Mouse (Mus musculus): ENCODE data around the gene E130114P18Rik. TPM values are rescaled to one million over a fixed set of nuclear protein-coding genes. Genes with fewer than 3 reads are reported as not detected.

E130114P18Rik gene
- polyA plus RNA-seq, 1 experiment from 2014 or later: 0.25 TPM

GRCm38 (mm10) chr4:97804638-97805037 lies 26.8 kb upstream of the E130114P18Rik start:
- Histone ChIP-seq H3K9me3 (replicated peaks) (no peaks in the 10 kb centered on the region), H3K4me2 (no peak overlapping the region), H3K27ac (no peak overlapping the region), H3K27me3 (no peaks in the 10 kb centered on the region), H3K36me3 (peaks cover 11% of the 10 kb centered on the region), H3K4me1 (replicated peaks) (peaks cover 18% of the 10 kb centered on the region), H3K4me3 (no peak overlapping the region), H3K9ac (no peak overlapping the region)
- 82% methylated on average over 5 of the region's 5 CpGs for WGBS
- no peak for ATAC-seq (replicated peaks; ENCODE audit: insufficient number of reproducible peaks, insufficient read depth, low FRiP score, low read depth)

GRCm38 (mm10) chr4:97803791-97804190 lies 25.9 kb upstream of the E130114P18Rik start:
- Histone ChIP-seq H3K36me3 (peaks cover 11% of the 10 kb centered on the region), H3K9me3 (replicated peaks) (no peaks in the 10 kb centered on the region), H3K4me1 (replicated peaks) (peaks cover 10% of the 10 kb centered on the region), H3K27ac (no peak overlapping the region), H3K9ac (no peak overlapping the region), H3K4me3 (no peak overlapping the region), H3K4me2 (no peak overlapping the region), H3K27me3 (no peaks in the 10 kb centered on the region)
- no peak for ATAC-seq (replicated peaks; ENCODE audit: insufficient number of reproducible peaks, insufficient read depth, low FRiP score, low read depth)
- 78% methylated on average over 3 of the region's 3 CpGs for WGBS

- H3K4me2 ChIP-seq: no peak overlapping the region
- no peak overlapping the region for H3K9ac ChIP-seq
- no peak overlapping the region for H3K27ac ChIP-seq
- no peaks in the 10 kb centered on the region for H3K27me3 ChIP-seq
- no peak for ATAC-seq (replicated peaks; ENCODE audit: insufficient number of reproducible peaks, insufficient read depth, low FRiP score, low read depth)
- H3K9me3 ChIP-seq (replicated peaks): no peaks in the 10 kb centered on the region
- 77% methylated on average over 10 of the region's 10 CpGs for WGBS
- H3K36me3 ChIP-seq: peaks cover 2% of the 10 kb centered on the region; the same call in 1 of the 2 replicates
- H3K4me1 ChIP-seq (replicated peaks): peaks cover 18% of the 10 kb centered on the region; the same call in 1 of the 2 replicates
- H3K4me3 ChIP-seq: no peak overlapping the region
Observed at GRCm38 (mm10) chr4:97796505-97796904, 18.6 kb upstream of the E130114P18Rik start.

- no peaks in the 10 kb centered on the region for H3K27me3 ChIP-seq
Observed at GRCm38 (mm10) chr4:97795957-97796356, 18.1 kb upstream of the E130114P18Rik start.

GRCm38 (mm10) chr4:97794865-97795264 lies 17.0 kb upstream of the E130114P18Rik start:
- no peak for ATAC-seq (replicated peaks; ENCODE audit: insufficient number of reproducible peaks, insufficient read depth, low FRiP score, low read depth)
- no peaks in the 10 kb centered on the region for H3K27me3 ChIP-seq
- H3K9ac ChIP-seq: no peak overlapping the region
- peaks cover 22% of the 10 kb centered on the region for H3K4me1 ChIP-seq (replicated peaks)
- H3K9me3 ChIP-seq (replicated peaks): no peaks in the 10 kb centered on the region
- no peak overlapping the region for H3K4me2 ChIP-seq
- no peak overlapping the region for H3K27ac ChIP-seq
- no peaks in the 10 kb centered on the region for H3K36me3 ChIP-seq
- WGBS: 76% methylated on average over 4 of the region's 4 CpGs
- H3K4me3 ChIP-seq: no peak overlapping the region

More at GRCm38 (mm10) chr4:97795957-97796356, 18.1 kb upstream of the E130114P18Rik start:
- Histone ChIP-seq H3K4me3 (no peak overlapping the region), H3K4me2 (no peak overlapping the region), H3K9me3 (replicated peaks) (no peaks in the 10 kb centered on the region), H3K4me1 (replicated peaks) (peaks cover 18% of the 10 kb centered on the region; the same call in 1 of the 2 replicates), H3K27ac (no peak overlapping the region), H3K9ac (no peak overlapping the region), H3K36me3 (no peaks in the 10 kb centered on the region)
- 81% methylated on average over 5 of the region's 5 CpGs for WGBS
- ATAC-seq (replicated peaks; ENCODE audit: insufficient number of reproducible peaks, insufficient read depth, low FRiP score, low read depth): no peak

GRCm38 (mm10) chr4:97793931-97794330 lies 16.1 kb upstream of the E130114P18Rik start:
- Histone ChIP-seq H3K36me3 (no peaks in the 10 kb centered on the region), H3K4me1 (replicated peaks) (peaks cover 28% of the 10 kb centered on the region), H3K4me2 (no peak overlapping the region), H3K9me3 (replicated peaks) (no peaks in the 10 kb centered on the region), H3K27ac (no peak overlapping the region), H3K4me3 (no peak overlapping the region), H3K27me3 (no peaks in the 10 kb centered on the region), H3K9ac (no peak overlapping the region)
- 85% methylated on average over 10 of the region's 10 CpGs for WGBS
- ATAC-seq (replicated peaks; ENCODE audit: insufficient number of reproducible peaks, insufficient read depth, low FRiP score, low read depth): no peak

GRCm38 (mm10) chr4:97788537-97788936 lies 10.7 kb upstream of the E130114P18Rik start:
- H3K4me3 ChIP-seq: no peak overlapping the region
- H3K9me3 ChIP-seq (replicated peaks): no peaks in the 10 kb centered on the region
- peaks cover 25% of the 10 kb centered on the region for H3K36me3 ChIP-seq
- WGBS: 68% methylated on average over 4 of the region's 4 CpGs
- H3K9ac ChIP-seq: no peak overlapping the region
- H3K27me3 ChIP-seq: no peaks in the 10 kb centered on the region
- H3K4me2 ChIP-seq: no peak overlapping the region
- peaks cover 33% of the 10 kb centered on the region for H3K4me1 ChIP-seq (replicated peaks)
- peak overlapping the region; percentile 16 for H3K27ac ChIP-seq
- no peak for ATAC-seq (replicated peaks; ENCODE audit: insufficient number of reproducible peaks, insufficient read depth, low FRiP score, low read depth)

GRCm38 (mm10) chr4:97787515-97787914 lies 9.6 kb upstream of the E130114P18Rik start:
- no peak overlapping the region for H3K4me2 ChIP-seq
- peaks cover 33% of the 10 kb centered on the region for H3K36me3 ChIP-seq
- H3K27me3 ChIP-seq: no peaks in the 10 kb centered on the region
- H3K27ac ChIP-seq: no peak overlapping the region
- H3K4me1 ChIP-seq (replicated peaks): peaks cover 29% of the 10 kb centered on the region
- ATAC-seq (replicated peaks; ENCODE audit: insufficient number of reproducible peaks, insufficient read depth, low FRiP score, low read depth): no peak
- no peak overlapping the region for H3K4me3 ChIP-seq
- 62% methylated on average over 3 of the region's 3 CpGs for WGBS
- H3K9ac ChIP-seq: no peak overlapping the region
- H3K9me3 ChIP-seq (replicated peaks): no peaks in the 10 kb centered on the region

- H3K4me1 ChIP-seq (replicated peaks): peaks cover 28% of the 10 kb centered on the region
- H3K9me3 ChIP-seq (replicated peaks): no peaks in the 10 kb centered on the region
- H3K36me3 ChIP-seq: peaks cover 33% of the 10 kb centered on the region
- no peak overlapping the region for H3K27ac ChIP-seq
- H3K4me3 ChIP-seq: no peak overlapping the region
- H3K27me3 ChIP-seq: no peaks in the 10 kb centered on the region
- 68% methylated on average over 8 of the region's 8 CpGs for WGBS
- no peak overlapping the region for H3K4me2 ChIP-seq
- ATAC-seq (replicated peaks; ENCODE audit: insufficient number of reproducible peaks, insufficient read depth, low FRiP score, low read depth): no peak
- no peak overlapping the region for H3K9ac ChIP-seq
Observed at GRCm38 (mm10) chr4:97786571-97786970, 8.7 kb upstream of the E130114P18Rik start.

GRCm38 (mm10) chr4:97785547-97786271 lies 7.8 kb upstream of the E130114P18Rik start:
- Histone ChIP-seq H3K36me3 (peaks cover 33% of the 10 kb centered on the region), H3K9ac (no peak overlapping the region), H3K27ac (no peak overlapping the region), H3K4me3 (no peak overlapping the region), H3K9me3 (replicated peaks) (no peaks in the 10 kb centered on the region), H3K27me3 (no peaks in the 10 kb centered on the region), H3K4me1 (replicated peaks) (peaks cover 31% of the 10 kb centered on the region), H3K4me2 (no peak overlapping the region)
- 86% methylated on average over 8 of the region's 8 CpGs for WGBS
- no peak for ATAC-seq (replicated peaks; ENCODE audit: insufficient number of reproducible peaks, insufficient read depth, low FRiP score, low read depth)

GRCm38 (mm10) chr4:97784236-97784635 lies 6.4 kb upstream of the E130114P18Rik start:
- WGBS: 86% methylated on average over 11 of the region's 11 CpGs
- H3K9me3 ChIP-seq (replicated peaks): no peaks in the 10 kb centered on the region
- peaks cover 33% of the 10 kb centered on the region for H3K36me3 ChIP-seq
- no peaks in the 10 kb centered on the region for H3K27me3 ChIP-seq
- no peak overlapping the region for H3K4me2 ChIP-seq
- no peak overlapping the region for H3K4me3 ChIP-seq
- peaks cover 28% of the 10 kb centered on the region for H3K4me1 ChIP-seq (replicated peaks)
- no peak overlapping the region for H3K27ac ChIP-seq
- no peak for ATAC-seq (replicated peaks; ENCODE audit: insufficient number of reproducible peaks, insufficient read depth, low FRiP score, low read depth)
- H3K9ac ChIP-seq: no peak overlapping the region

All from heart, embryonic 15.5 days (tissue).